Mouse (Mus musculus) MEL-GATA-1-ER (cell line): ENCODE results near the gene Aoc2.
"Not testable (repeated sequence)": the region's sequence is repeated elsewhere in the genome, so short reads cannot be mapped to it uniquely, and the experiment has no call there.

ENCODE experiments used
- DNase-seq: peaks from one replicate; pipeline ENCODE4 v3.0.0-alpha.2; 2012; ENCODE audit warnings: low read depth; ENCODE audit errors: extremely low read depth

Aoc2 gene

DNA sequence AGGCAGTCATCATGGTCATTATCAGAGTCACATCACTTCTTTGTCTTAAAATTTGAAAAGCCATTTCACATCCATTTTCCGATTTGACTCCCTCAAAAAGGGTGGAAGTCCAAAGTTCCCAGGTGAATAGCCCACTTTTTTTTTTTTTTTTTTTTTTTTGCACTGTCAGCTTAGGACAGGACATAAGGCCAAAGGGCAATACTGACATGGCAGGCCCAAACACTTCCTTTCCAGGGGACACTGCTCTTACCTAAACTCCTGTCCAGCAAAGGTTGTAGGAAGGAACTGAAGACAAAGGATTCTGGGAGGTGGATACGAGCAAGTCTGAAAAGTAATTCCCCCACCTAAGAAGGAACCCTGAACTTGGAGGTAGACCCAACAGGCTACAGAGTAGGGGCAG, 31.1 kb downstream of the Aoc2 start:
- DNase-seq = no peak

DNA sequence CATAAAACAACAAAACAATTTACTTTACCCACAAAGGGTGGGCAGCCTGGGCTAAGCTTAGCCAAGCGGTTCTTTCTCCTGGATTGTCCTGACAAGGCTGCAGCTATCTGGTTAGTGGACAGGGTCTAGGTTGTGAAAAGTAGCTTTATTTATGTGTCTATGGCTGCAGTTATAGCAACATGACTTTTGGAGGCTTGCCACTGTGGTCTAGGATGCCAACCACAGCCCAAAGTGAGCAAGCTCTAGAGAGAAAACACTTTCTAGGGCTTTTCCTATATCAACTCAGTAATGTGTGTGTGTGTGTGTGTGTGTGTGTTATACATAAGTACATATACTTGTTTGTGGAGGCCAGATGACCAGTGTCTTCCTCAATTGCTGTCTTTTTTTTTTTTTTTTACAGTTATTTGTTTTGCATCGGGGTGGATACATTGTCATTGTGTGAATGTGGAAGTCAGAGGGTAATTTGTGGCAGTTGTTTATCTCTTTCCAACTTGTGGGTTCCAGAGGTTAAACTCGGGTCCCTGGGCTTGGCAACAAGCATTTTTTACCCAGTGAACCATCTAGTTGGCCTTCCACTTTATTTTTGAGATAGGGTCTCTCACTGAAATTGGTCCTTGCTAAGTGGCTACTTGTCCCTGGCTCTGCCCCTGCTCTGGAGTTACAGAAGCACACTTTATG, 32.8 kb downstream of the Aoc2 start:
- DNase-seq = peak; percentile 41

DNA sequence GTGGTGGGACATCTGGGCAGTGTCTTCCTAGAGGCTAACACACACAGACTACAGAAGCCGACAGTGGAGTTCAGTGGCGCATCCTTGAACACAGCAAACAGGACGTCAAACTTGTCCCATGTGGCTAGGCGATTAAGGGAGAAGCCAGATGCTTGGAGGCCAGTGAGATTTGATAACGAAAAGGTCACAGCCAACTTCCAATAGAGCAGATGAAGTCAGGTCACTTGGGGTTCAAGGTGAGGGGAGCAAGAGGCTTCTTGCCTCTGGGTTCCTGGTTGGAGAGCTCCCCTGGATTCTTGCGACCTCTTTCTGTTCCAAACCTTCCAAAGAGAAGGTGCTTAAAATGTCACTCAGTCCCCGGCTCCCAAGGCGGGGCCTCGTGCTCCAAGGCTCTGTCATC, 34.9 kb downstream of the Aoc2 start:
- DNase-seq = no peak

DNA sequence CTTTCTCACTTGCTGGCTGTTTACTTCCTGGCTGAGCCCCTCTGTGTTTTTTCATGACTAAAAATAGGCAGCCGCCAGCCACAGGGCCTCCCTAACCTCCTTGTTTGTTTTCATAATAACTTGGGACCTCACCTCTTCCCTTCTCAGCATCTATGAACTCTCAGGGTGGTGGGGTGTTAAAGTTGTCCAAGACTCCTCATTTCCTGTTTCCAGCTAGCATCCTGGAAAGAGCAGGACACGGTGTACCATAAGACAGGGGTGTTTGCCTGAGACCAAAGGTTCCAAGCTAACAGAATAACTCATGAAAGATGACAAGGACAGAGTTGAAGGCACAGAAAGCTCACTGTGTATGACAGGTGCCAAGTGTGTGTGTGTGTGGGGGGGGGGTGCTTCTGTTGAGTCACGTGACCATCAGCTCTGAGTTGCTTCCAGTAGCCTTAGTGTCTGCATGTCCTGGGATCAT, 35.8 kb downstream of the Aoc2 start:
- no peak for DNase-seq

DNA sequence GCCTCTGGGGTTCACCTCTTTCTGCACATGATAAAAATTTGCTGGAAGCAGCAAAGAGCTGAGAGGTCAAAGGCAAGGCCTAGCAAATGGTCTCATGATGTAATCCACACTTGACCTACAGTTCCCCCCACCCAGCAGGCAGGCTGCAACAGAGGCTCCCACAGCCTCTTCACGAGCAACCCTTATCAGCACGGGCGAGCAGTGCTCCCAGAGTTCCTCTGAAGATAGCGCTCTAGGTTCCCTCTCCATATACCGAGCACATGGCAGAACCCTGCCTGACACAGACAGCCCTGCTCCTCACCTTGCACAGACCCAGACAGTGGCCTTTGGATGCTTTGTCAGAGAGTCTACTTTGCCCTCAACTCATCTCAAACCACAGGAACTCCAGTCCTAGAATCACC, 39.7 kb downstream of the Aoc2 start:
- DNase-seq = peak; percentile 13

DNA sequence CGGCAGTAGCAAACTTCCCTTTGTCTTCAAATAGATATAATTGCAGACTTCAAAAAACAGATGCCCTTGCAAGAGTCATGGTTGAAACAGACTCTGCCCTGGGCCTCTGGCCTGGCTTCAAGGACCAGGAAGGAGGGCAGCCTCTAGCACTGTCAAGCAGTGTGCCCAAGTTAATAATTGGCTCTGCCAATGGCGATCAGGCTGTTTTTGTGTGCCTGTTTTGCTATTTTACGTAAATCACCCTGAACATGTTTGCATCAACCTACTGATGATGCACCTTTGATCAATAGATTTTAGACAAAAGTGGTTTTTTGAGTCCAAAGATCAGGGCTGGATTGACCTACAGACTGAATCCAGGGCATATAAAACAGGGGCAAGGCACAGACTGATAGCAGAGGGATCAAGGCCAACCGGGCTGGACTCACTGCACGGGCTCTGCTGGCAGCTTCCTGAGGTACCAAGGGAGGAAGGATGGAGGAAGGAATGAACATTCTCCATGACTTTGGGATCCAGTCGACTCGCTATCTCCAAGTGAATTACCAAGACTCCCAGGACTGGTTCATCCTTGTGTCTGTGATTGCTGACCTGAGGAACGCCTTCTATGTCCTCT, 42.6 kb downstream of the Aoc2 start, which contains the start of gene G6pc:
G6pc (plus strand) TSS at position 236 of the 610 bp plus-strand sequence.
- DNase-seq = no peak

DNA sequence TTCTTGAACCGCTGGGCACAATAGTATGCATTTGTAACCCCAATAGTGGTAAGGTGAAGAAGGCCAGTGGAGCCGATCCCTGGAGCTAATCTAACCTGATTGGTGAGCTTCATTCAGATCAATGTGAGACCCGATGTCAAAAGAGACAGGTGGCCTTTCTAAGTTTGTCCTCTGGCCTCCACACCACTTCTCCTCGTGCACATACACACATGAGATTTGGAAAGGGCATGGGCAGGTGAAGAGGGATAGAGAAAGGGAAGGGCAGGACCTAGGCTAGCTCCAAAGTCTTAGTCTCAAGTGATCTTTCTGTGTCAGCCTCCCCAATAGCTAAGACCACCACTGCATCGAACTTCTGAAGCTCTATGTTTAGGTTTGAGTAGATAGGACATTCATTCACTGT, 45.3 kb downstream of the Aoc2 start:
- no peak for DNase-seq

DNA sequence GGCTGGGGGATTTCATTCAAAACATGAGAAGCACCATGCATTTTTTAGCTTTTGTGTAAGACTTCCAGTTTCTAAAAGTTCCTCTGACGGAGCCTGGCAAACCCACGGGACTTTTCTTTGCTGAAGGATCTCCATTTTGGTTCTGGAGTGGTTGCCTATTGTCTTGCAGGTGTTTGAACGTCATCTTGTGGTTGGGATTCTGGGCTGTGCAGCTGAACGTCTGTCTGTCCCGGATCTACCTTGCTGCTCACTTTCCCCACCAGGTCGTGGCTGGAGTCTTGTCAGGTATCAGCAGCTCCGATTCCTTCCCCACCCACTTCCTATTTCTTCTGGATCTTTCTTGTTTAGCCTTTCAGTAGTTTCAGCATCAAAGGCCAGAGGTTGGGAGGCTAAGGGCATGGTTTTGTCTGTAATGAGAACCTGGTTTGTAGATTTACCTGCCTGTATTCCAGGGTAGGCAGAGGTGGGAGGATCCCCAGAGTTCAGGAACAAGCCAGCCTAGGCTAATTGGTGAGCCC, 49.6 kb downstream of the Aoc2 start:
- DNase-seq = no peak

DNA sequence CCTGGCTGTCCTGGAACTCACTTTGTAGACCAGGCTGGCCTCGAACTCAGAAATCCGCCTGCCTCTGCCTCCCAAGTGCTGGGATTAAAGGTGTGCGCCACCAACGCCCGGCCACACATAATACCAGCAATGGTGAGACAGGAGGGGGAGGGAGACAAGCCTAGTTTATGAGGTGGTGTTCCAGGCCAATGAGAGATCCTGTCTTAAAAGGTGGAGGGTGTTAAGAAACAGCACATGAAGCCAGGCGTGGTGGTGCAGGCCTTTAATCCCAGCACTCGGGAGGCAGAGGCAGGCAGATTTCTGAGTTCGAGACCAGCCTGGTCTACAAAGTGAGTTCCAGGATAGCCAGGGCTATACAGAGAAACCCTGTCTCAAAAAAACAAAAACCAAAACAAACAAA, 53.3 kb downstream of the Aoc2 start:
- not testable (repeated sequence) for DNase-seq

DNA sequence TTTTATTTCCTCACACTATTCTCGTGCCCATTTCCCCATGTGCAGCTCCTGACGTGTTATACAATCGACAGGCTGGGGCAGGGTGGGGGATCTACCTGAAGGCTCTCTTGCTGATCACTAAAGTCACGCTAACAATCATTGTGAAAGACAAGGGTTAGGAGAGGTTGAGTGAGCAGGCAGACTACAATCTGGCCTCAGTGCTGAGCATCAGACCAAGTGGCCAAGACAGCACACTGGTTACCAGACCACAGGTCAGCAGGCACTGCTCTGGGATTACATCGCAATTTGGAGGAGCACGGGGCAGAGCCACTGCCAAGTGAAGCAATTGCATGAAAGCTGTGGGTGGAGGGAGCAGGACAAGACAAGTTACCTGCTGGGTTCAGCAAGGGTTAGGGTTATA, 54.1 kb downstream of the Aoc2 start:
- DNase-seq = no peak
